Mouse (Mus musculus) heart, embryonic 14.5 days (tissue): ENCODE measurements around the gene Ptprn2. TPM values are rescaled to one million over a fixed set of nuclear protein-coding genes. Genes with fewer than 3 reads are reported as not detected.

Experiments
- ATAC-seq: fragments of 200-750 bp; cut with Nextera tagmentation; 2 replicates; pipeline ENCODE4 v1.8.0; 2017; ENCODE audit warnings: low read depth, moderate TSS enrichment; ENCODE audit not compliant: insufficient number of reproducible peaks, insufficient read depth, low FRiP score
- H3K27ac ChIP-seq, 2 experiments: fragments of 200-500 bp in 1 of 2; fragments of 300-500 bp in 1 of 2; sonication (generic) in 1 of 2; replicated peaks in 1 of 2; 2 replicates each; pipeline ENCODE4 v1.5.1; 2012 to 2014; ENCODE audit warnings: low read depth in 2 of 2, low read length in 2 of 2, control low read depth in 1 of 2, mild to moderate bottlenecking in 1 of 2, mixed read lengths in 1 of 2; ENCODE audit not compliant: control insufficient read depth in 1 of 2, insufficient read depth in 1 of 2
- H3K27me3 ChIP-seq: fragments of 300-500 bp; sonication (generic); 2 replicates; pipeline ENCODE4 v1.6.1; 2014; ENCODE audit warnings: mild to moderate bottlenecking, low read length, control low read depth; ENCODE audit not compliant: control insufficient read depth, insufficient read depth
- H3K36me3 ChIP-seq: fragments of 300-500 bp; sonication (generic); 2 replicates; pipeline ENCODE4 v1.6.1; 2014; ENCODE audit warnings: mild to moderate bottlenecking, control low read depth, low read length, mixed read lengths; ENCODE audit not compliant: control insufficient read depth, insufficient read depth
- H3K4me1 ChIP-seq, 2 experiments: fragments of 200-500 bp in 1 of 2; fragments of 300-500 bp in 1 of 2; sonication (generic) in 1 of 2; 2 replicates each; pipeline ENCODE4 v1.6.1; 2012 to 2014; ENCODE audit warnings: low read length in 2 of 2, control low read depth in 1 of 2, mixed read lengths in 1 of 2; ENCODE audit not compliant: control insufficient read depth in 2 of 2, insufficient read depth in 2 of 2
- H3K4me2 ChIP-seq: fragments of 300-500 bp; sonication (generic); 2 replicates; pipeline ENCODE4 v1.6.1; 2014; ENCODE audit warnings: mild to moderate bottlenecking, low read length
- H3K4me3 ChIP-seq, 2 experiments: fragments of 200-500 bp in 1 of 2; fragments of 300-500 bp in 1 of 2; sonication (generic) in 1 of 2; 2 replicates each; pipeline ENCODE4 v1.5.1; 2012 to 2014; ENCODE audit warnings: low read length in 2 of 2, mild to moderate bottlenecking in 2 of 2, control low read depth in 1 of 2, low read depth in 1 of 2, moderate library complexity in 1 of 2; ENCODE audit not compliant: control insufficient read depth in 1 of 2, insufficient read depth in 1 of 2
- H3K9ac ChIP-seq: fragments of 300-500 bp; sonication (generic); 2 replicates; pipeline ENCODE4 v1.6.1; 2014; ENCODE audit warnings: mild to moderate bottlenecking, low read length
- H3K9me3 ChIP-seq: fragments of 300-500 bp; sonication (generic); 2 replicates; pipeline ENCODE4 v1.6.1; 2016; ENCODE audit warnings: low read length, control low read depth; ENCODE audit not compliant: control insufficient read depth
- WGBS: fragments of 180-500 bp; shearing (Covaris S2); extraction: QIAGEN DNeasy Blood & Tissue Kit; methylation state at CpG from one replicate; pipeline ENCODE4 v1.1.7; 2014; 5-methylcytosine and 5-hydroxymethylcytosine counted together
- polyA plus RNA-seq: library from polyadenylated mRNA; unstranded; fragments of >200 nt; fragmentation: Nextera tagmentation; extraction: Ambion mirVana; gene quantifications from 2 replicates; pipeline ENCODE4 v1.2.1, GENCODE M21; 2014

Gene Ptprn2
- polyA plus RNA-seq, 1 experiment from 2014 or later: 0.20 TPM

DNA sequence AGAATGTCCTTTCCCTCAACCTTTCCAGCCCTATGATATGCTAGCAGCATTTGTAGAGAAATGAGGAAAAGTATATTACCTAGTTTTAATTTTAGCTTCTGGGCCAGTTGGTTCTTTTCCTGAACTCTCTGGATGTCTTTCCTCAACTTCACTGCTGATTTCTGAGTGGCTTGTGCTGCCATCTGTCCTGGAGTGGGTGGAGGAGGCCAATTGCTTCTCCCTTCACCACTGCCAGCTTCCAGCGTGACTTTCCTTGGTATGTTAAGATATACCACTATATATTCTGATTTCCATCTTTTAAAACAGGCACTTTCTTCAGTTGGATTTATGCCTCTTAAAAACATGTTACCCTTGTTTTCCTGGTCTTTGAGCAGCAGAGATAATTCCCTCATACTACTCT lies 17.2 kb upstream of the Ptprn2 start:
- no peak overlapping the region for H3K4me3 ChIP-seq
- H3K9me3 ChIP-seq: no peaks in the 10 kb centered on the region
- no peak overlapping the region for H3K4me2 ChIP-seq
- no peaks in the 10 kb centered on the region for H3K4me1 ChIP-seq
- H3K9ac ChIP-seq: no peak overlapping the region
- H3K27ac ChIP-seq: no peak overlapping the region
- WGBS: 87% methylated on average over 1 of the region's 1 CpGs
- 0 out of 2 replicates have a peak, but pooled peaks cover 13% of the 10 kb centered on the region for H3K36me3 ChIP-seq
- no peak for ATAC-seq
- no peaks in the 10 kb centered on the region for H3K27me3 ChIP-seq

DNA sequence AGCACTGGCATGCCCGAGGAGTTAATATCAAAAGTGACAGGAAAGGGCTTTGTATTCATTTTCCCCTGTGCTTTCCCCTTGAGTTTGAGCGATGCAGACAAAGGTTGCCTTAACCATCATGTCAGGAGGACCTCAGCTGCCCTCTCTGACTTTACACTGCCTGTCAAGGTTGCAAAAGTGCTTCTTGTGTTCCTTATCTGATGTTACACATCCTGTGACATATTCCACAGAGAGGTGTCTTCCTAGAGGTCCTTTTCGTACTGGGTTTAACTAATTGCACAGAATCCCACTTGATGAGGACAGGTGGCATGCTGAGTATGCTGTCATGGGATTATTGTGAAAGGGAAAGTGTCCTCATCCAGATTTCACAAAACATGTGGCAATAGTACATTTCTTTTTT lies 16.4 kb upstream of the Ptprn2 start:
- Histone ChIP-seq H3K4me1 (no peaks in the 10 kb centered on the region), H3K36me3 (0 out of 2 replicates have a peak, but pooled peaks cover 13% of the 10 kb centered on the region), H3K9ac (no peak overlapping the region), H3K27ac (no peak overlapping the region), H3K4me3 (no peak overlapping the region), H3K9me3 (no peaks in the 10 kb centered on the region), H3K27me3 (no peaks in the 10 kb centered on the region), H3K4me2 (no peak overlapping the region)
- ATAC-seq: no peak
- WGBS: 77% methylated on average over 3 of the region's 3 CpGs

DNA sequence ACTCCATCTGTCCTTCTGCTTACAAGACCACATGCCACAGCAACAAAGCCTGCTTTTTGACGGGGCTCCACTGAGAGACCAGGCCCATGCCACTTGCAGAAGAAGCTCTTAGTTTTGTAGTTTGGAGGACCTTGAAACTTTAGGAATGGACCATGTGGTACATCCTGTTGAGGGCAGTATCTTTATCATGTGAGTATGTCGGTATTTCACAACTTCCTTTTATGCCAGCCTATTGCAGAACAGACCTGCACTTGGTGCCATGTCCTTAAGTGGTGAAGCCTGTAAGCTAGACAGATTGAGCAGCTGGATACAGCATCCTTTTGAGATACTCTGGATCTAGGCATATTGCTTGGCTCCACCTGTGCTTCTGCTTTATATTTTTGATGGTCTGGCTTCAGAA lies 12.3 kb upstream of the Ptprn2 start:
- H3K4me3 ChIP-seq: no peak overlapping the region

GRCm38 (mm10) chr12:116473761-116474160 lies 11.8 kb upstream of the Ptprn2 start:
- H3K4me1 ChIP-seq: no peaks in the 10 kb centered on the region
- H3K9me3 ChIP-seq: no peaks in the 10 kb centered on the region
- ATAC-seq: no peak
- no peak overlapping the region for H3K4me3 ChIP-seq
- H3K36me3 ChIP-seq: no peaks in the 10 kb centered on the region
- H3K4me2 ChIP-seq: no peak overlapping the region
- H3K27ac ChIP-seq: no peak overlapping the region
- no peaks in the 10 kb centered on the region for H3K27me3 ChIP-seq
- no peak overlapping the region for H3K9ac ChIP-seq

More for the DNA sequence above, 12.3 kb upstream of the Ptprn2 start:
- H3K4me2 ChIP-seq: no peak overlapping the region
- H3K9ac ChIP-seq: no peak overlapping the region
- no peaks in the 10 kb centered on the region for H3K9me3 ChIP-seq
- H3K4me1 ChIP-seq: no peaks in the 10 kb centered on the region
- H3K36me3 ChIP-seq: no peaks in the 10 kb centered on the region
- ATAC-seq: no peak
- 66% methylated on average over 2 of the region's 2 CpGs for WGBS
- no peak overlapping the region for H3K27ac ChIP-seq
- H3K27me3 ChIP-seq: no peaks in the 10 kb centered on the region

- WGBS: 55% methylated on average over 3 of the region's 3 CpGs
- Histone ChIP-seq H3K9me3 (no peaks in the 10 kb centered on the region), H3K27me3 (no peaks in the 10 kb centered on the region), H3K27ac (no peak overlapping the region), H3K4me1 (no peaks in the 10 kb centered on the region), H3K4me2 (no peak overlapping the region), H3K4me3 (no peak overlapping the region), H3K36me3 (no peaks in the 10 kb centered on the region), H3K9ac (no peak overlapping the region)
- ATAC-seq: no peak
These were observed 10.8 kb upstream of the Ptprn2 start for GRCm38 (mm10) chr12:116474676-116475075.

GRCm38 (mm10) chr12:116478771-116479170 lies 6.7 kb upstream of the Ptprn2 start:
- no peak for ATAC-seq
- H3K27ac ChIP-seq: no peak overlapping the region
- no peaks in the 10 kb centered on the region for H3K36me3 ChIP-seq
- no peaks in the 10 kb centered on the region for H3K9me3 ChIP-seq
- no peaks in the 10 kb centered on the region for H3K27me3 ChIP-seq
- H3K4me2 ChIP-seq: no peak overlapping the region
- no peaks in the 10 kb centered on the region for H3K4me1 ChIP-seq
- no peak overlapping the region for H3K4me3 ChIP-seq
- 37% methylated on average over 1 of the region's 1 CpGs for WGBS
- no peak overlapping the region for H3K9ac ChIP-seq

DNA sequence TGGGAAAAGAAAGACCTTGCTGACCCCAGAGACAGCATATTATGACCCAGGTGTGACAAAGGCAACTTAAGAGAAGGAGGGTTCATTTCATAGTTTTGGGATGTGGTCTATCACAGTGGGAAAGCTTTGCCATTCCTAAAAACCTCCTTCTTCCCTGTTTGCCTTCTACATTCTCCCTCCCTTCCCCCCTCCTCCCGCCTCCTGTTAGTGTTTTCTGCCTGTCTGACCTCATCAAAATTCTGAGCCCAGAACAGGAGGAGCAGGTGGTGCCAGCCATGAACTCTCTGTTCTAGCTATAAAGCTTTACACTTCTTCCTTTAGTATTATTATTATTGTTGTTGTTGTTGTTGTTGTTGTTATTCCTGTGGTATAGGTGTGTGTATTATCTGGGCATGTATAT lies 3.6 kb upstream of the Ptprn2 start:
- 53% methylated on average over 1 of the region's 1 CpGs for WGBS
- Histone ChIP-seq H3K4me3 (no peak overlapping the region), H3K4me1 (peaks cover 6 to 8% of the 10 kb centered on the region in 2 experiments; a peak in 3 of 4 replicates), H3K27ac (no peak overlapping the region), H3K4me2 (no peak overlapping the region), H3K9me3 (no peaks in the 10 kb centered on the region), H3K27me3 (peaks cover 9% of the 10 kb centered on the region), H3K36me3 (no peaks in the 10 kb centered on the region), H3K9ac (no peak overlapping the region)
- ATAC-seq: no peak

DNA sequence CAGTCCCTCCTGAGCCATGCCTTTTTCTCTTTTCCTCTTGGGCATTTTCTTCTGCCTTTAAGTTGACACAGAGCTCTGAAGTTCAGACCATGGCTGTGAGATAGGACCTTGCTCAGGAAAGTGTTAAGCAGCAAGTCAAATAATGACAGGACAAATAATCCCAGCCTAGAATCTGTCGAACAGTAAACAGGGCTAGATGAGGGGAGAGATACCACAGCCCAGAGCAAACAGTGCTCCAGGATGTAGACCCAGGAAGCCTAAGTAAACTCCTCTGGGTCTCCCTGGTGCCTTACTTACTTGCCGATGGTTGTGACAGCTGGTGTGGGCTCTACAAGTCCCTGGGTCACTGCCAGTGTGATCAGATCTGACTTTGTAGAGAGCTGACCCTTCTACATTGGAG lies 1.9 kb upstream of the Ptprn2 start:
- no peak overlapping the region for H3K27ac ChIP-seq
- no peak overlapping the region for H3K4me3 ChIP-seq
- H3K4me1 ChIP-seq: peaks cover 6 to 8% of the 10 kb centered on the region in 2 experiments; a peak in 3 of 4 replicates
- no peak overlapping the region for H3K9ac ChIP-seq
- H3K9me3 ChIP-seq: no peaks in the 10 kb centered on the region
- WGBS: 20% methylated on average over 2 of the region's 2 CpGs
- no peak for ATAC-seq
- H3K27me3 ChIP-seq: peaks cover 9% of the 10 kb centered on the region
- no peaks in the 10 kb centered on the region for H3K36me3 ChIP-seq
- no peak overlapping the region for H3K4me2 ChIP-seq
